Mouse (Mus musculus): ENCODE data around the gene Smim13. TPM values are rescaled to one million over a fixed set of nuclear protein-coding genes. Genes with fewer than 3 reads are reported as not detected.
"Not testable (repeated sequence)": the region's sequence is repeated elsewhere in the genome, so short reads cannot be mapped to it uniquely, and the experiment has no call there.

The Smim13 gene
- 10 to 100 TPM; 23.3 to 24.5 TPM for total RNA-seq (2021)

- intact Hi-C loops (cut with DNase I): no loop called here
- peak; percentile 90 for DNase-seq (ENCODE audit: low spot score)
Measured at GRCm38 (mm10) chr13:41249538-41250317, at the start of gene Smim13. Gene Smim13 (plus strand): TSS chr13:41249844.

DNA sequence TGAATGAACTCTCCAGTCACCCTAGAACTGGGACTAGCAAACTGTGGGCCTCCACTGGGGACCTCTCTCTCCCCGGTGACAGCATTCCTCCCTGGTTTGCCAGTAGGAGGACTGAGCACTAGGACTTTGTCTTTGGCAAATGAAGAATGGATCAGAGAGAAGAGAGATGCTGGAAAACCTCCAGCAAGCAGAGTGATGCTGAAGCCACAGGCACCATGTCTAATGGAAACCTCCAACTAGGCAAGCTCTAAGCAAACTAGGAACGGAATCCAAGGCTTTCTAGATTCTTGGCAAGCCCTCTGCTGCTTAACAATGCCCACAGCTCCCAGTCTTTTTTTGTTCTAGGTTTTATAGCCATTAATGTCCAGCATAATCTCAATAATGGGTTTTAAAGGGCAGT, 48.8 kb upstream of the Smim13 start:
- intact Hi-C loops (cut with DNase I): no loop called here
- no peak for DNase-seq (ENCODE audit: low spot score)

- intact Hi-C loops (cut with DNase I): no loop called here
- DNase-seq (ENCODE audit: low spot score): no peak
Measured at GRCm38 (mm10) chr13:41203289-41203688, 46.4 kb upstream of the Smim13 start.

GRCm38 (mm10) chr13:41203691-41204090, 46.0 kb upstream of the Smim13 start:
- intact Hi-C loops (cut with DNase I): no loop called here
- DNase-seq (ENCODE audit: low spot score): no peak

- DNase-seq (ENCODE audit: low spot score); intact Hi-C loops (cut with DNase I): not testable (repeated sequence)
Measured at GRCm38 (mm10) chr13:41205568-41205967, 44.1 kb upstream of the Smim13 start.

- DNase-seq (ENCODE audit: low spot score): no peak
- intact Hi-C loops (cut with DNase I): no loop called here
Measured at GRCm38 (mm10) chr13:41206241-41206640, 43.4 kb upstream of the Smim13 start.

DNA sequence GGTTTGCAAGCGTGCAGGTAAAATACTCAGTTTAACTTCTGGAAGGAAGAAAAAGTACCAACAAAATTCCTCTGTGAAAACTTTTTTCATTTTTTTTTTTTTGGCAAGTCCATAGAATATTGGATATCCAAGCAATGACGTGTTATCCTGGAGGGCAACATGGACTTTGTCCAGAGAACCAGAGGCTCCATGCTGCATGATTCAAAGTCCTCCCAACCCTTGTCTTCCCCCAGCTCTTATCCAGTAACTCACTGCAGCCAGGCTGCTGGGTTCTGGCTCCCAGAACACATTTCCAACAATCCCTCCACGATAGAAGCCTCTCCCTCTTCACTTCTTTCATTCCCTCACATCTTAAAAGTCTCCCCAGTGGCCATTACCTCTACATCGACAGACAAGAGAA, 38.4 kb upstream of the Smim13 start:
- intact Hi-C loops (cut with DNase I): no loop called here
- no peak for DNase-seq (ENCODE audit: low spot score)

DNA sequence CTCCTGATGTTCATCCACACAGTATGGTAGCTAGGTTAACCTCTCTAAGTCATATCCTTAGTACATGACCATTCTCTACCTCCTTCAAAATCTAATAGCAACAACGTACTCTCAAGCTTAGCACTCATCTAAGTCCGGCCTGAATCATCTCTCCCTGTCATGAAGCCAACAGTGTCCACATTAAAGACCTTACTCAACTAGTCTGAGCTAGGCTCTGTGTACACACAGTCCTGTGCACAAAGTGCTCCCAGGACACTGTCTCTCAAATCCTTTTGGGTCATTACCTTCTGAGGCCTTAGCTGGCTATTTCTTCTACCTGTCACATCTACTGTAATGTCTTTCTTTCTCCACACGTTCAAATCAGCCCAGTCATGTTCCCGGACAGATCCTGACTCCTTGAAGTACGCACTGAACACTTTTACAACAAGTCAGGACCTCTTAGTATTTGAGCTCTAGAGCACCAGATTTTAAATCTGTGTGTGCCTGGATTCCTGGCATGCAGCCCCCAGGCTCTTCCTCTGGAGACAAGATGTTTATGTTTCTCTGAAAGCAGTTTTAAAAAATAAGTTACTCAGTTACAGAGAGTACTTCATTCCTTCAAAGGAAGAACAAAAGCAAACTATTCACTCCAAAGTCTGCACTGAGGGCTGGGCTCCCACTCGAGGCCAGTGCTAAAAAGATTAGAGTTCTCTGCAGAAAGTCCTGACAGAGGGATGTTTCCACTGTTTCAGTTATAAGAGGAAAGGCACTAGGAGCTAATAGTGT, 36.9 kb upstream of the Smim13 start:
- intact Hi-C loops (cut with DNase I): no loop called here
- no peak for DNase-seq (ENCODE audit: low spot score)

DNA sequence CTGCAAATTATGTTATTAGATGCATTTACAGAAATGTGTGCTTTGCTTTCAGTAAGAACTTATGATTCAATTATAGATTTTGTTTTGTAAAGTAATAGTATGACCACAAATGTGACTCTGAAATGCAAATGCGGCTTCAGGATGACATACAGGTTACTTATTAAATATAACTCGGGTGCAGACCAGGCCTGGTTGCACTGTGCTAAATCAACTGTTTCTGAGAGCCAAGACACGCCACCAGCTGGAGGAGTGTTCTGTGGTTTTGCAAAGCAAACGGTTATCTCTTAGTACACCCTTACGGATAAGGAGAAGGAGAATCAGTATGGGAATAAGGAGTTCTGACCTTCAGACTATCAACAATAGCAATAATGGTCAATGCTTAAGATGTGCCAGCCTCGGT, 34.0 kb upstream of the Smim13 start:
- intact Hi-C loops (cut with DNase I): no loop called here
- DNase-seq (ENCODE audit: low spot score): no peak

- intact Hi-C loops (cut with DNase I): no loop called here
- DNase-seq (ENCODE audit: low spot score): no peak
Measured at GRCm38 (mm10) chr13:41216236-41216635, 33.4 kb upstream of the Smim13 start.

- intact Hi-C loops (cut with DNase I): no loop called here
- no peak for DNase-seq (ENCODE audit: low spot score)
Measured at GRCm38 (mm10) chr13:41219056-41219455, 30.6 kb upstream of the Smim13 start.

GRCm38 (mm10) chr13:41219687-41220303, 29.8 kb upstream of the Smim13 start:
- DNase-seq (ENCODE audit: low spot score): no peak
- intact Hi-C loops (cut with DNase I): no loop called here

- intact Hi-C loops (cut with DNase I): no loop called here
- peak; percentile 42 for DNase-seq (ENCODE audit: low spot score)
Measured at GRCm38 (mm10) chr13:41220304-41220834, 29.3 kb upstream of the Smim13 start, which contains the start of gene Elovl2. Gene Elovl2 (minus strand): TSS chr13:41220405.

DNA sequence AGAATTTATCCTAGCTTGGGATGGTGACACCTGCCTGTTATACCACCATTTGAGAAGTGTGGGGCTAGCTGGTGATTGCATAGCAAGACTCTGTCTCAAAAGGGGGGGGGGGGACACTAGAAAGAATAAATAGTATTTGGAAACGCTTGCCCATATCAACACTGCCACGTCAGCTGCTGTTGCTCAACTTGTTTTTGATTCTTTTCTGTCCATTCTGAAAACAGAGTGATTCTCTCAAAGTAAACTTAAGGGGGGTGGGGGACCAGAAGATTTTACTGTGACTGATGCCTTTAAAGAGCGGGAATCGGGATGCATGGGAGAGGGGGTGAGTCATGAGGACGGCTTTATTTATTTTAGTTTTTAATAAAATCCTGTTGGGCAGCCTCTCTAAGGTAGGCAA, 23.1 kb upstream of the Smim13 start:
- DNase-seq (ENCODE audit: low spot score): no peak
- intact Hi-C loops (cut with DNase I): no loop called here

- DNase-seq (ENCODE audit: low spot score): no peak
- intact Hi-C loops (cut with DNase I): no loop called here
Measured at GRCm38 (mm10) chr13:41228060-41228459, 21.6 kb upstream of the Smim13 start.

GRCm38 (mm10) chr13:41230256-41230655, 19.4 kb upstream of the Smim13 start:
- no peak for DNase-seq (ENCODE audit: low spot score)
- intact Hi-C loops (cut with DNase I): no loop called here

- intact Hi-C loops (cut with DNase I): no loop called here
- DNase-seq (ENCODE audit: low spot score): no peak
Measured at GRCm38 (mm10) chr13:41231389-41231983, 18.2 kb upstream of the Smim13 start.

DNA sequence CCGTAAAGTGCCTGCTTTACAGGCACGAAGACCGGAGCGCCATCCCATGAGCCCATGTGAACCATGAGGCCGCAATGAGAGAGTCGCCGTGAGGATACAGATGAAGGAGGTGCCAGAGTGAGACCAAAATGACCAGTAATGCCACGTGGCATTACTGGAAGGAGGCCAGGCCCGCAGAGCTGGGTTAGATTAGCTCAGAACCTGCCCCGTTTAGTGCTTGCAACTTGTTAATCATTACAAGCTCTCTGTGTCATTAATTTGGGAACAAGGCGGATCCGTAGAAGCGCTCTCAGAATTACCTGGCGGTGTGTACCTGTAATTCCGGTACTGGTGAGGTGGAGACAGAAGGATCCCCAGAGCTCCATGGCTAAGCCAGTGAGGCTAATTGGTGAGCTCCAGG, 17.4 kb upstream of the Smim13 start:
- no peak for DNase-seq (ENCODE audit: low spot score)
- intact Hi-C loops (cut with DNase I): no loop called here

DNA sequence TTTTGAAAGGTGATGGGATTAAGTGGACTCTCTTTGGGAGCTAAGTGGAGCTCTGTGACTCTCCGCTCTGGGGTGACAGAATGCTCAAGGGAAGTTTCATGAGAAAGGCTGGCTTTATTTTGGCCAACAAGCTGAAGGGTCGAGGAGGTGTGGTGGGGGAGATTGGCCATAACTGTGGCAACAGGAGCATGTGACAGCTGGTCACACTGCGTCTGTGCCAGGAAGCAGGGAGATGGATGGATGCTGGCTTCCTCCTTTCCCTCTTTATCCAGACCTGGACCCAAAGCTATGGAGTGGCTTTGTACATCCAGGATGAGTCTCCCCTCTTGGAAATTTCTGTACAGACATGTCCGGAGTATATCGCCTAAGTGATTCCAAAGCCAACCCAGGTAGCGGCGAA, 16.4 kb upstream of the Smim13 start:
- no peak for DNase-seq (ENCODE audit: low spot score)

DNA sequence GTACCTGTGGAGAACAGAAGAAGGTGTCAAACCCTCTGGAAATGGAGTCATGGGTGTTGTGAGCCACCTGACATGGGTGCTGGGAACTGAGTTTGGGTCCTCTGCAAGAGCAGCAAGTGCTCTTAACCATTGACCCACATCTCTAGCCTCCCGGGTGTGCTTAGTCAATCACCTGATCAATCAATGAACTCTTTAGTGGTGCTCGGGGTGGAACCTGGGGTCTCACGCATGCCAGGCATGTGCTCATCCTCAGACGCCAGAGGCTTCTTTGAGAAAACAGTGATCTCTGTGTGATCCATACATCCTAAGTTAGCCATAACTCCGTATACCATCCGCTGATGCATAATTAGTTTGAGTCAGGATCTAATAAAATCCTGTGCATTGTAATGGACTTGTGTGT, 14.5 kb upstream of the Smim13 start:
- intact Hi-C loops (cut with DNase I): loop anchor here (5.0 kb wide), 1 partner anchor 393 kb away; no protein-coding TSS in a partner anchor
- no peak for DNase-seq (ENCODE audit: low spot score)

More for the DNA sequence above, 16.4 kb upstream of the Smim13 start:
- intact Hi-C loops (cut with DNase I): no loop called here

All from heart, postnatal 25 days (tissue).